Mouse (Mus musculus): ENCODE results near the gene Stim1.
"Not testable (repeated sequence)": the region's sequence is repeated elsewhere in the genome, so short reads cannot be mapped to it uniquely, and the experiment has no call there.

Gene Stim1

DNA sequence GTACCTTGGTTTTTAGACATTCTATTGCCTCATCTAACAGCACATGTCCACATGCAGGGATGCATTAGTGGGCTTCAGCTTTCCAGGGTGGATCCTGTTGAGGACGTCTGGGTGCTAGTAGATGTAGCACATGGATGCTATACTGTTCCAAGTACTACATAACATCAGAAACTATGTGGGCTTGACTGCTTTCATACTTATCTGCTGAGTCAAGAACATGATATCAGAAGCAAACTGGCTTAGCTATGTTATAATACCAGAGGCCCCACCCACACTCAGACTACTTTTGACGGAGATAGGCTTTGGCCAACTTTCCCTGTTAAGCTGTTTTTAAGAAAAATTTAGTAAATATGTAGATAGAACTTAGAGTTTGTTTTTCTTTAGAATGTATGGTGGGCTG is 176.7 kb downstream of the Stim1 start:
- no peak for DNase-seq (ENCODE audit: low spot score)

DNA sequence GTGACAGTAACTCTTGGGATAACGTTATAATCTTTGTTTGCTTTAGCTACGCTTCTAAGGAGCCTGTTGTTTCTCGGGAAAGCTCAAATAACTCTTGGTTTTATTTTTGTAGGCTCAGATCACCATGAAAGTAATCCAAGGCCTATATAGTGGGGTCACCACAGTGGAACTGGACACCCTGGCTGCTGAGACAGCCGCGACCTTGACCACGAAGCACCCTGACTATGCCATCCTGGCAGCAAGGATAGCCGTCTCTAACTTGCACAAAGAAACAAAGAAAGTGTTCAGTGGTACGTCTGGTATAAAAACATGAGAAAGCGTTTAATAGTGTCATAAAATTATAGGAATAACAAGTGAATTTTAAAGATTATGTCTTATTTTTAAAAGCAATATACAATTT is 178.8 kb downstream of the Stim1 start:
- DNase-seq (ENCODE audit: low spot score), result no peak

DNA sequence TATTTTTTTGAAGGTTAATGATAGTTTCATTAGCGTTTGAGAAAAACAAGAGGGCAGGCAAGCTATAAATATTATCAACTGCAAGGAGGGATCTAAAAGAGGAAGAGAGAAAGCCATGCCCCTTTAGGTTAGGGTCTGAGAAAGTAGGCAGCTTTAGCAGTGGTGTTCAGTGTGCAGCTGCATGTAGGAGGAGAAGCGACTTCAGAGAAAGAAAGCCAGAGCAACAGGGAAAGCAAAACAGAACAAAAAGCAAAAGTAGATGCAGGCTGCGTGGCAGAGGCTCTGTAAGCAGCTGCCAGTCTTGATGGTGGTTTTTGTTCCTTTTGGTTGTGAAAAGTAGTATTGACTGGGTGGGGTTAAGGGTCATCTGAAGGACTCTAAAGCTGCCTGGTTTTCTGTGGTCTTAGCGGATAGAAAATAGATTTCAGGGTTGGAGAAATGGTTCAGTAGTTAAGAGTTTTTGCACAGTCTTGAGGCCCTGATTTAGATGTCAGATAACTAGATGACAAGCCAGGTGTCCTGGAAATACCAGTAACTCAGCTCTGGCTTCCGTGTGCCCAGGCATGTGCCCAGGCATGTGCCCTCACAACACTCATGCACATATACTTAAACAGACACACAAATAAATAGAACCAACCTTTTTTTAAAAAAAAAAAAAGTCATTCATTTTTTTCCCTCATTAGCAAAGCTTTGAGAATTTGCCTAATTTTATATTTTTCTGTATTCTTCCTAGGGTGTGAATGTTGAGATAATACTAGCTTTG is 191.2 kb downstream of the Stim1 start:
- DNase-seq (ENCODE audit: low spot score), result no peak

DNA sequence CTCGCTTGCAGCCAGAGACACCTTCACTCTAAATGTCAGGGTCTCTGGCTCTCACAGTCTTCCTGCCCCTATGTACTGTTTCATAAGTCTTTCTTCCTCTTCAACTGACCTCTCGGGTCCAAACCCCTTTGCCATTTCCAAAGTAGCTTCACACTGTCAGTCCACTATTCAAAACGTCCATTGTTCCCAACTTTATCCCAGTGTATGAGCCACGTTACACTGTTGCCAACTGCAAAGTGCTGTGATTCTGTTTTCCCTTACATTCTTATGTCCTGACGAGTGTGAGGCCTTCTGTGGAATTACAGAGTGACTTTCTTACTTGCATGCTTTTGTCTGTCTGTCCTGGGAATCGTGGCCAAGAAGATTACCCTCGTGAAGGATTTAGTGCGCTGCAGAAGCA is 200.0 kb downstream of the Stim1 start:
- DNase-seq (ENCODE audit: low spot score), result no peak

DNA sequence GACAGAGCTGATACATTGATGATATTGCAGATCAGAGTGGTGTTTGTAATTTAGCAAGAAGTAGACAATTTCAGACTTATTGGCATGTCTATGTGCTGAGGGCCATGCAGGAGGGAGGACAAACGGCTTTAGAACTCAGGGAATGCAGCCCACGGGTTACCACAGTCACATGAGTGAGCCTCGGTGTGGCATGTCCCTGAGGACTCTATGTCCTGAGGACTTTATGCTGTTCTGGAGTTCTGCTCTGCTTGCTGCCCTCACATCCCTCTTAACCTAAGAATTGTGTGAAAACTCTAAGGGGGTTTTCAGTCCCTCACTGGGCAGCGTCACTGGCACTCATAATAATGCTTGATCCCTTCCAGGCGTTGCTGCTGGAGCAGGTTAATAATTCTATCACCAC is 205.1 kb downstream of the Stim1 start:
- no peak for DNase-seq (ENCODE audit: low spot score)

DNA sequence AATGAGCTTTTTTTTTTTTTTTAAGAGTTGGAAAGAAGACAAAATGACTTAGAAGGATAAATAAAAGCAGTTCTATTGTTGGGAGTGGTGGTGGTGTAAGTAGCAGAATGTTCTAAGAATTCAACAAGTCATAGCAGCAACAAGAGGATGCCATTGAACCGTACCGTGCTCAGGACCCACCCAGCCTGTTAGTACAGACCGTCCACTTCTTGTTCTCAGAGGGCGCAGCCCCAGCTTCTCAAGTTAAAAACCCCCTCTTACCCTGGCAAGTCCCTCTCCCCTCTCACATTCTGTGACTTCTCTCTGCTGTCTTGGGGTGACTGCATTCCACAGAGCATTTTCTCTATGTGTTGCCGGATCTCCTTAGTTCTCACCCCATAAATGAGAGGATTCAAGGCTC is 209.0 kb downstream of the Stim1 start:
- DNase-seq (ENCODE audit: low spot score), result no peak

DNA sequence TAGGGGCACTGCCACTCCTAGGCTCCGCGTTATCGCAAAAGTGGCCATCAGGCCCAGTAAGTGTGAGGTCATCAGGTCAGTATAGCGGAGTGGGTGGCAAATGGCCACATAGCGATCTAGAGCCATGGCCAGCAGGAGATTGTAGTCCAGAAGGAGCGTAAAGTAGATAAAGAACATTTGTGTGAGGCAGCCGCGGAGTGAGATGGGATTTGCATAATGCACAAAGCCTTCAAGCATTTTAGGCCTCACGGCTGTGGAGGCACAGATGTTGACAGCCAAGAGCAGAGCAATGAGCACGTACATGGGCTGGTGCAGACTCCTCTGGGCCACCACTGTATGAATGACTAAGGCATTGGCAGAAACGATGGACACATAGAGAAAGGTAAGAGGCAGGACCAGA is 209.8 kb downstream of the Stim1 start:
- no peak for DNase-seq (ENCODE audit: low spot score)

DNA sequence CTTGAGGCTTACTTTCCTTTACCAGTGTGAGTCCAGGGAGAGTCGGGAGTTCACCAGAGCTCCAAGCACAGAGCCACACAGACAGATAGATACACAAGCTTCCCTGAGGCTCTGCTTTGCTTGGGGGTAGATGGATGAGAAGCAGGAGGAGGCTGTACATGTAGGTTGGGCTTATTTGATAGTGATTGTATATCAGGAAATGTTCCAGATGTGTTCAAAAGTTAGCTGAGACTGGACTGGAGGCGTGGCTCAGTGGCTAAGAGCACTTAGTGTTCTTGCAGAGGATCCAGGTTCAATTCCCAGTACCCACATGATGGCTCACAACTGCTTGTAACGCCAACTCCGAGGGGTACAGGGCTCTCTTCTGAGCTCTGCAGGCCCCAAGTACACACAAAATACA is 210.8 kb downstream of the Stim1 start:
- DNase-seq (ENCODE audit: low spot score), result no peak

DNA sequence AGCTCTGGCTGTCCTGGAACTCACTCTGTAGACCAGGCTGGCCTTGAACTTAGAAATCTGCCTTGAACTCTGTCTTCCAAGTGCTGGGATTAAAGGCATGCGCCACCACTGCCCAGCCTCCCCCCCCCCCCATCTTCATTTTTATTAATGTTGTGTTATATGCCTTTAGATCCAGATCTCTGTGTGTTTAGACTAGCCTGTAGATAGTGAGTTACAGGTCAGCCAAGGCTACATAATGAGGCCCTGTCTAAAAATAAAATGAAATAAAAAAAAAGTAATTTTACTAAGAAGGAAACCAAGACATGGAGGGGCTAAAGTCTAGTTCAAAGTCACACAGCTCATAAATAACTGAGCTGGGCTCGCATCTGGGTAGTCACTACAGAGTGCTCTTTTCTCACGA is 211.3 kb downstream of the Stim1 start:
- DNase-seq (ENCODE audit: low spot score), result no peak

DNA sequence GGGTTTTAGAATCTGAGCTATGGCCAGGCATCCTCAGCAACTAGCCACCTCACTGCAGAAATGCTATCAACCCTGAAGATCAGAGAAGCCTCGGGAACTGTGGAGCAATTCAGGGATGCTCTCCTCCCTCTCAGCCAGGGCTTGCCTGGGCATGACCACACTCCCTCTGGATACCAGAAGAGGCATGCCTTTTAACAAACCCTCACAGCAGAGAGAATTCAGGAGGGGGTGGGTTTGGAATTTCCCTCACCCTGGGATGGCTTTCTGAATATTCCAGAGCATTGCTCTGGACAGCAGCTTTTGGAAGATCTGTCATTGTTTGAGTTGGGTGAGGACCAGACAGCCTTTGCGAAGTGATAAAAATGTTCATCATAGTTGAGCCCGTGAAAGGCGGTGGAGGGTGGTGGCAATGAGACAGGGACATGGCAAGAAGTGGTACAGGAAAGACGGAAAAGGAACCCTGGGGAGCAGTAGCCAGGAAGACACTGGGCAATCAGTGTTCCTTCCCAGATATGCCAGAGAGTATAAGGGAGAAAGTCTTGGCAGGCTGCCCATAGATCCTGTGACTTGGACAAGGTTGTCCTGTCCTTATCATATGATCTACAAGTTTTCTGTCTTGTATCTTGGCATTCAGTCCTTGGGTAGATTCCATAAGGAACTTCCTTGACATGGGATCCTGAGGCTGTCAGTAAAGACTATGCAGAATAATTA is 211.9 kb downstream of the Stim1 start:
- DNase-seq (ENCODE audit: low spot score), result no peak

DNA sequence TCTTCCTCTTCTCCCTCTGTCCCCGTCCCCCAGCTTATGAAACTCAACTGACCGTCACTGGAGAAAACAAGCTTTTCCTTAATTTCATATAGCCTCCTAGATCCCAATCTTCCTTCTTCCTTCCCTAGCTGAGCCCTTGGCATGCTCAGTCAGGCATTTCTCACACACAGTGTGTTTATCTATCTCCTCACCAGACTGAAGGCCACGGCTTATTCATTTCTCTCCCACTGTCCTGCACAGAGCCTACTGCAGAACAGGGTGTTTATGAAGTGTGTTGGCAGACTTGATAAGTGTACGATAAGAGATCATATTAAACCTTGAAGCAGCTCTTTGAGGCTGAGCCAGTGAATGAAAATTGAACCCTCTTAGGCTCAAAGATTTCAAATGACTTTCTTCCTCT is 213.2 kb downstream of the Stim1 start:
- DNase-seq (ENCODE audit: low spot score), result no peak

DNA sequence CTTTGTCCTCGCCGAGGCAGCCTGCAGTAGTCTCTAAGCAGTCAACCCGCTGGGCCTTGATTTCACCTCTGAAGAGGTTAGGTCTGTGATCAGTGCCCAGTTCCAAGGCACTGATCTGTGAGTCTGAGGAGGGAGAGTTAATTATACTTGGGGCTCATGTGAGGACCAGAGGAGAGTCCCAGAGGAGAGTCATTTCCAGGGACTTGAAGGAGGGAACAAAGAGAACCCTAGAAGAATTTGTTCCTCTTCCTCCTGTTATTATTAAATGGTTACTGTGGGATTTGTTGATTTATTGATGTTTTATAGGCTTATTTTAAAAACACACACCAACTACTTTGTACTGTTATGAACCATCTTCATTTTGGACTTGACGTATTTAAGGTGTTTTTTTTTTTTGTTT is 214.0 kb downstream of the Stim1 start, which contains the start of gene Olfr543:
Olfr543 (minus strand) TSS at position 101 of the 400 bp plus-strand sequence.
- no peak for DNase-seq (ENCODE audit: low spot score)

DNA sequence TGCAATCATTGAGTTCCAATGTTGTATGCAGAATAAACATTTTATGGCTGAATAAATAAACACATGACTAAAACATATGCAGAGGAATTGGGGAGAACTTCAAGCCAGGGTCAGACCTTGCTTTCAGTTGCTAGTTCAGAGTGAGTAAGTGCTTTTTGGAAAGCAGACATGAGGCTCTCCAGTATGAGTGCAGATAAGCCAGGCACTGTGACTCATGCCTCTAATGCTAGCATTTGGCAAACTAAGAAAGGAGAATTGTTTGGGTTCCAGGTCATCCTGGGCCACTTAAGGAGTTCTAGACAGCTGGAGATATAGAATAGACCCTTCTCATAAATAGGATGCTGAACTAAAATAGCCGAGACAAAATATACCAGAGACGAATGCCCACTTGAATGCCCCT is 216.1 kb downstream of the Stim1 start:
- no peak for DNase-seq (ENCODE audit: low spot score)

DNA sequence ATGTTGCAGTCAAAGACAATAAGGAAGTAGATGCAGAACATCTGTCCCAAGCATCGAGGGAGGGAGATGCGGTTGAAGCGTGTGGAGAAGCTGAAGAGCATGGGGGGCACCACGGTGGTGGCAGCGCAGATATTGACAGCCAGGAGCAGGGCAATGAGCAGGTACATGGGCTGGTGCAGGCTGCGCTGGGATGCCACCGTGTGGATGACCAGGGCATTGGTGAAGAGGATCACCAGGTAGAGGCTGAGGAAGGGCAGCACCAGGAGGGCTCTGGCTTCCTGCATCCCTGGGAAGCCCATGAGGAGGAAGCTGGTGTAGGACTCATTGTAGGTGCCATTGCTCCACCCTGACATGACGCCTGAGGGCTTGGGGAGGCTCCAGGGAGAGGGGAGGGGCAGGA is 217.2 kb downstream of the Stim1 start:
- DNase-seq (ENCODE audit: low spot score), result not testable (repeated sequence)

DNA sequence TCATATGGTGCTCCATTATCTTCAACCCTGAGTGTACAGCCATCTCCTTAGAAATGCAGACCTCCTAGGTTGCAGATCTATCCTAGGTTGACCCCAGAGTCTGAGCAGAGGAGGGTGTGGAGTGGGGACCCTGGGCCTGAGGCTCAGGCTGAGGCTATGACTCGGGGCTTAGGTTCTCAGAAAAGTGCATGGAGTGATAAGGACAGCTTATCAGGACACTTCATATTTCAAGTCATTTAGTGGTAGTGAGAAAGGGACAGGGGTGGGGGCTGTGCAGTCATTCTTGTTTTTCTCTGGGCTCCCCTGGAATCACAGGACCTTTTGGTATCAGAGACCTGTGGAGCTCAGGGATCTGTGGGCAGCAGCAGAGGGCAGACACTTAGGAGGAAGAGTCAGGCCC is 218.5 kb downstream of the Stim1 start:
- no peak for DNase-seq (ENCODE audit: low spot score)

Data from left cerebral cortex, adult 11 months (tissue).